Mouse (Mus musculus) liver, embryonic 16.5 days (tissue): Measurements from ENCODE around the gene Ptpro. TPM values are rescaled to one million over a fixed set of nuclear protein-coding genes. Genes with fewer than 3 reads are reported as not detected.
"Not testable (repeated sequence)": the region's sequence is repeated elsewhere in the genome, so short reads cannot be mapped to it uniquely, and the experiment has no call there.

Experiments
- ATAC-seq: fragments of 200-750 bp; cut with Nextera tagmentation; 2 replicates; pipeline ENCODE4 v1.8.0; 2017; ENCODE audit warnings: low read depth, mild to moderate bottlenecking, moderate number of reproducible peaks, moderate library complexity
- H3K27ac ChIP-seq: fragments of 300-500 bp; sonication (generic); 2 replicates; pipeline ENCODE4 v1.5.1; 2014; ENCODE audit warnings: mild to moderate bottlenecking, low read length
- H3K27me3 ChIP-seq: fragments of 300-500 bp; sonication (generic); 2 replicates; pipeline ENCODE4 v1.6.1; 2014; ENCODE audit warnings: low read depth, low read length, mixed read lengths; ENCODE audit not compliant: control insufficient read depth, insufficient read depth
- H3K36me3 ChIP-seq: fragments of 300-500 bp; sonication (generic); 2 replicates; pipeline ENCODE4 v1.6.1; 2014; ENCODE audit warnings: mild to moderate bottlenecking; ENCODE audit not compliant: control insufficient read depth, insufficient read depth
- H3K4me1 ChIP-seq: fragments of 300-500 bp; sonication (generic); 2 replicates; pipeline ENCODE4 v1.6.1; 2014; ENCODE audit warnings: low read depth, low read length, mixed read lengths; ENCODE audit not compliant: control insufficient read depth
- H3K4me2 ChIP-seq: fragments of 300-500 bp; sonication (generic); 2 replicates; pipeline ENCODE4 v1.6.1; 2014; ENCODE audit warnings: low read depth, low read length, mixed read lengths
- H3K4me3 ChIP-seq: fragments of 300-500 bp; sonication (generic); 2 replicates; pipeline ENCODE4 v1.5.1; 2014; ENCODE audit warnings: low read depth, mild to moderate bottlenecking, low read length
- H3K9ac ChIP-seq: fragments of 300-500 bp; sonication (generic); 2 replicates; pipeline ENCODE4 v1.6.1; 2014; ENCODE audit warnings: low read depth, low read length
- H3K9me3 ChIP-seq: fragments of 300-500 bp; sonication (generic); replicated peaks from 2 replicates; pipeline ENCODE4 v1.6.1; 2016; ENCODE audit warnings: low read length; ENCODE audit not compliant: control insufficient read depth
- WGBS: fragments of 180-500 bp; shearing (Covaris S2); extraction: QIAGEN DNeasy Blood & Tissue Kit; methylation state at CpG from one replicate; pipeline ENCODE4 v1.1.7; 2014; ENCODE audit not compliant: insufficient replicate concordance; 5-methylcytosine and 5-hydroxymethylcytosine counted together
- polyA plus RNA-seq: library from polyadenylated mRNA; unstranded; fragments of >200 nt; fragmentation: Nextera tagmentation; extraction: Ambion mirVana; gene quantifications from 2 replicates; pipeline ENCODE4 v1.2.1, GENCODE M21; 2015

Ptpro gene
- polyA plus RNA-seq, 1 experiment from 2014 or later, result 1.3 TPM

GRCm38 (mm10) chr6:137440559-137441486 is 188.7 kb downstream of the Ptpro start:
- no peaks in the 10 kb centered on the region for H3K4me1 ChIP-seq
- H3K9me3 ChIP-seq, result no peaks in the 10 kb centered on the region
- ATAC-seq, result no peak
- H3K36me3 ChIP-seq, result no peaks in the 10 kb centered on the region
- H3K9ac ChIP-seq, result no peak overlapping the region
- no peak overlapping the region for H3K4me3 ChIP-seq
- no peaks in the 10 kb centered on the region for H3K27me3 ChIP-seq
- H3K4me2 ChIP-seq, result no peak overlapping the region
- H3K27ac ChIP-seq, result no peak overlapping the region
- WGBS, result 60% methylated on average over 19 of the region's 19 CpGs

- 72% methylated on average over 12 of the region's 12 CpGs for WGBS
- no peaks in the 10 kb centered on the region for H3K27me3 ChIP-seq
- H3K36me3 ChIP-seq, result no peaks in the 10 kb centered on the region
- H3K9ac ChIP-seq, result no peak overlapping the region
- H3K4me1 ChIP-seq, result no peaks in the 10 kb centered on the region
- ATAC-seq, result no peak
- no peak overlapping the region for H3K27ac ChIP-seq
- H3K4me3 ChIP-seq, result no peak overlapping the region
- no peak overlapping the region for H3K4me2 ChIP-seq
- H3K9me3 ChIP-seq, result no peaks in the 10 kb centered on the region
Observed at GRCm38 (mm10) chr6:137443089-137443488, 191.0 kb downstream of the Ptpro start.

DNA sequence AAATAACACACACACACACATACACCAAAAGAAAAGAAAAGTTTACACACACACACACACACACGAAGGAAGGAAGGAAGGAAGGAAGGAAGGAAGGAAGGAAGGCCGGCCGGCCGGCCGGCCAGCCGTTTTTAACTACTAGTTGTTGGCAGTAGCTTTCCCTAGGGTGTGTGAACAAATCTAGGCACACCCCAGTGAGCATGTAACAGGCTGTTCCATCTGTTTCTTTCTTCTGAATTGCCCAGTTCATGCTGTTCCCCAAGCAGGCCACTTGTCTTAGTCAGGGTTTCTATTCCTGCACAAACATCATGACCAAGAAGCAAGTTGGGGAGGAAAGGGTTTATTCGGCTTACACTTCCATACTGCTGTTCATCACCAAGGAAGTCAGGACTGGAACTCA is 194.0 kb downstream of the Ptpro start:
- not testable (repeated sequence) for H3K9ac ChIP-seq, H3K4me3 ChIP-seq, H3K36me3 ChIP-seq, H3K4me2 ChIP-seq, H3K4me1 ChIP-seq, H3K9me3 ChIP-seq, H3K27ac ChIP-seq, H3K27me3 ChIP-seq, ATAC-seq
- 22% methylated on average over 6 of the region's 7 CpGs for WGBS

DNA sequence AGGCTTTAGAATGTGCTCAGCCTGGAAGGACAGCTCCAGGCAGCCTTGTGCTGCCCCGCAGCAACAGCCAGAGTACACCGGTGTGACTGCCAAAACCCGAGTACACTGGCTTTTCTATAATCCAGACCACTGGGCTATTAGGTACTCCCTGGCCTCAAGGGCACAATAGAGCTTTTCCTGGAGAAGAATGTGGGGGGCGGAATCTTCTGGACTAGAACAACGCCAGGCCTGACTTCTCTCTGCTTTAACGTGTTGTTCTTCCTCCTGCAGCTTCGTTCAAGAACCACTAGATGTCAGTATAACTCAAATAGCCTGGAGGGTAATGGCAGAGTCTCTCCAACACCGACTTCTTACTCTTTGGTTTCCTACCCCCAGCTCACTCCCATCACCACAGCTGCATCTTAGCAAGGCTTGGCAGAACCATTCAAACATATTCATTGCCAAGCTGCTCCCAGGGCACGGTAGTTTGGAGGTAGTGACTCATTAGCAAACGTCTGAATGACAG is 203.5 kb downstream of the Ptpro start:
- Histone ChIP-seq H3K9me3 (no peaks in the 10 kb centered on the region), H3K9ac (no peak overlapping the region), H3K4me2 (no peak overlapping the region), H3K4me3 (no peak overlapping the region), H3K4me1 (no peaks in the 10 kb centered on the region), H3K27me3 (no peaks in the 10 kb centered on the region), H3K36me3 (no peaks in the 10 kb centered on the region), H3K27ac (no peak overlapping the region)
- 18% methylated on average over 10 of the region's 10 CpGs for WGBS
- ATAC-seq, result peak; percentile 21; the same call in 1 of the 2 replicates

DNA sequence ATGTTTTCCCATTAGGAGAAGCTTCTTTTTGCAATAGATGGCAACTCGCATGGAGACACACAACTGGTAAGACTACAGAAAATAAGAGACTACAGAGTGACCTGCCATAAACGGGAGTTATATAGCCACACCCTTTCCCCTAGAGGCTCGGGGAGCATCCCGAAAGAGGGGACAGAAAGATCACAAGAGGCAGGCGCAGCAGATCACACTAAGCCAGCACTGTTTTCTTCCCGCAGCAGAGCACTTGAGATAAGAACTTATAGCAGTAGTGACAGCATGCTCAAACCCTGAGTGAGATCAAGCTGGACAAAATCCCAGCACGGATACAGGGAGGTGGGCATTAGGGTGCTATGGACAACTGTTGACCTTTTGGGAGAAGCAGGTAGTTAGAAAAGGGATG is 203.9 kb downstream of the Ptpro start:
- Histone ChIP-seq H3K4me3 (no peak overlapping the region), H3K27me3 (no peaks in the 10 kb centered on the region), H3K27ac (no peak overlapping the region), H3K4me1 (no peaks in the 10 kb centered on the region), H3K9ac (no peak overlapping the region), H3K4me2 (no peak overlapping the region), H3K36me3 (no peaks in the 10 kb centered on the region), H3K9me3 (no peaks in the 10 kb centered on the region)
- no peak for ATAC-seq
- 41% methylated on average over 7 of the region's 7 CpGs for WGBS

- no peaks in the 10 kb centered on the region for H3K36me3 ChIP-seq
- no peak overlapping the region for H3K4me3 ChIP-seq
- WGBS, result 26% methylated on average over 7 of the region's 7 CpGs
- no peak overlapping the region for H3K9ac ChIP-seq
- no peak overlapping the region for H3K4me2 ChIP-seq
- no peaks in the 10 kb centered on the region for H3K4me1 ChIP-seq
- H3K27me3 ChIP-seq, result no peaks in the 10 kb centered on the region
- H3K27ac ChIP-seq, result no peak overlapping the region
- no peaks in the 10 kb centered on the region for H3K9me3 ChIP-seq
- ATAC-seq, result no peak
Observed at GRCm38 (mm10) chr6:137457210-137457609, 205.1 kb downstream of the Ptpro start.

DNA sequence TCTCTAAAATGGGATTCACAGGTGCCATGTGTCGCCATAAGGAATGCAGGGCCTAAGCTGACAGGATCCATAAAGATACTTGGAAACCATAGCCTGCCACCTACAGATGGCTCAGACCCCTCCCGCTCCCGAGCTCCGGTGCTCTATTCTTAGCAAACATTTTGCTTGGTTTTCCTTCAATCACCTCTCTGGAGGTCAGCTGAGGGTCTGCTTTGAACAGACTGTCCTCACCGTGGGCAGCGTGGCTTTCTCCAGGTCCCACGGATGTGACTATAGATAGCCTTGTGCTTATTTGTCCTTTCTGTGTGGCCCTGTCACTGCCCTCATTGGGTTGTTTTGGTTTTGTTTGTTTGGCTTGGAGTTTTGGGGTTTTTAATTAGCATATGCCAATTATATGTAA is 206.0 kb downstream of the Ptpro start:
- no peak for ATAC-seq
- 70% methylated on average over 7 of the region's 7 CpGs for WGBS

GRCm38 (mm10) chr6:137463771-137464170 is 211.7 kb downstream of the Ptpro start:
- H3K9me3 ChIP-seq, result no peaks in the 10 kb centered on the region
- no peaks in the 10 kb centered on the region for H3K27me3 ChIP-seq
- H3K36me3 ChIP-seq, result no peaks in the 10 kb centered on the region
- no peak overlapping the region for H3K4me2 ChIP-seq
- no peak for ATAC-seq
- WGBS, result 80% methylated on average over 5 of the region's 5 CpGs
- no peaks in the 10 kb centered on the region for H3K4me1 ChIP-seq
- H3K4me3 ChIP-seq, result no peak overlapping the region
- H3K9ac ChIP-seq, result no peak overlapping the region
- H3K27ac ChIP-seq, result no peak overlapping the region

More for the DNA sequence above, 206.0 kb downstream of the Ptpro start:
- H3K9ac ChIP-seq, result no peak overlapping the region
- no peaks in the 10 kb centered on the region for H3K9me3 ChIP-seq
- H3K4me2 ChIP-seq, result no peak overlapping the region
- no peak overlapping the region for H3K4me3 ChIP-seq
- H3K27ac ChIP-seq, result no peak overlapping the region
- H3K4me1 ChIP-seq, result no peaks in the 10 kb centered on the region
- no peaks in the 10 kb centered on the region for H3K36me3 ChIP-seq
- H3K27me3 ChIP-seq, result no peaks in the 10 kb centered on the region

DNA sequence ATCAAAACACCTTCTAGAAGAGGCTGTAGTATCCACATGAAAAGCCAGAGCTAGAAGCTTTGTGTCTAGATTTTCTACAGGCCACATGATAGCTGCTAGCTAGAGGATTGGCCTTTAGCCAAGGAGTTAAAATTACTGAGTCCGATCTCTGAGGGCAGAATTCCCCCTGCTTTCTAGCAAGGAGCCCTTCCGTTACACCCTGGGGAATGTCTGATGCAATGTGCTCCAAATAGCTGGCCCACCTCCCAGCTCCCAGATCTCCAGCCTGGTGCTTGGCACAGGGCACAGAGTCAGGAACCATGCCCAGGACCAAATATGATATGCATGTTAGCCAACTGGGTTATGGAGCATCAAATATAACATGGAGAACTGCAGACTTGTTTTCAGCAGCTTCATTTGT is 213.1 kb downstream of the Ptpro start:
- Histone ChIP-seq H3K4me2 (no peak overlapping the region), H3K27me3 (no peaks in the 10 kb centered on the region), H3K36me3 (no peaks in the 10 kb centered on the region), H3K9me3 (no peaks in the 10 kb centered on the region), H3K27ac (no peak overlapping the region), H3K4me3 (no peak overlapping the region), H3K4me1 (no peaks in the 10 kb centered on the region), H3K9ac (no peak overlapping the region)
- ATAC-seq, result no peak
- WGBS, result 60% methylated on average over 2 of the region's 2 CpGs
